Mouse (Mus musculus) forebrain, embryonic 16.5 days (tissue): ENCODE results near the gene Mphosph9. TPM values are rescaled to one million over a fixed set of nuclear protein-coding genes. Genes with fewer than 3 reads are reported as not detected.

Source experiments
- ATAC-seq: fragments of 200-750 bp; cut with Nextera tagmentation; 2 replicates; pipeline ENCODE4 v1.8.0; 2017; ENCODE audit warnings: mild to moderate bottlenecking, moderate library complexity
- H3K27ac ChIP-seq: fragments of 300-500 bp; sonication (generic); 2 replicates; pipeline ENCODE4 v1.5.1; 2014; ENCODE audit warnings: low read length, control low read depth
- H3K27me3 ChIP-seq: fragments of 300-500 bp; sonication (generic); replicated peaks from 2 replicates; pipeline ENCODE4 v1.6.1; 2014; ENCODE audit warnings: low read length; ENCODE audit not compliant: control insufficient read depth, insufficient read depth
- H3K36me3 ChIP-seq: fragments of 300-500 bp; sonication (generic); 2 replicates; pipeline ENCODE4 v1.6.1; 2014; ENCODE audit not compliant: control insufficient read depth, insufficient read depth
- H3K4me1 ChIP-seq: fragments of 300-500 bp; sonication (generic); replicated peaks from 2 replicates; pipeline ENCODE4 v1.6.1; 2014; ENCODE audit warnings: low read length; ENCODE audit not compliant: control insufficient read depth, insufficient read depth
- H3K4me2 ChIP-seq: fragments of 300-500 bp; sonication (generic); 2 replicates; pipeline ENCODE4 v1.6.1; 2014; ENCODE audit warnings: mild to moderate bottlenecking, low read length, control low read depth
- H3K4me3 ChIP-seq: fragments of 300-500 bp; sonication (generic); replicated peaks from 2 replicates; pipeline ENCODE4 v1.5.1; 2014; ENCODE audit warnings: mild to moderate bottlenecking, low read length, control low read depth
- H3K9ac ChIP-seq: fragments of 300-500 bp; sonication (generic); replicated peaks from 2 replicates; pipeline ENCODE4 v1.6.1; 2014; ENCODE audit warnings: low read depth, low read length, control low read depth
- H3K9me3 ChIP-seq: fragments of 300-500 bp; sonication (generic); 2 replicates; pipeline ENCODE4 v1.6.1; 2016; ENCODE audit warnings: low read length; ENCODE audit not compliant: control insufficient read depth
- WGBS: fragments of 180-500 bp; shearing (Covaris S2); extraction: QIAGEN DNeasy Blood & Tissue Kit; methylation state at CpG from one replicate; pipeline ENCODE4 v1.1.7; 2014; 5-methylcytosine and 5-hydroxymethylcytosine counted together
- polyA plus RNA-seq: library from polyadenylated mRNA; unstranded; fragments of >200 nt; fragmentation: Nextera tagmentation; extraction: Ambion mirVana; gene quantifications from 2 replicates; pipeline ENCODE4 v1.2.1, GENCODE M21; 2015

Gene Mphosph9
- polyA plus RNA-seq, 1 experiment from 2014 or later: 17.0 TPM

- H3K36me3 ChIP-seq: no peaks in the 10 kb centered on the region
- ATAC-seq: no peak
- peaks cover 19% of the 10 kb centered on the region for H3K4me1 ChIP-seq
- H3K27ac ChIP-seq: no peak overlapping the region
- no peaks in the 10 kb centered on the region for H3K9me3 ChIP-seq
- H3K4me2 ChIP-seq: no peak overlapping the region
- no peak overlapping the region for H3K4me3 ChIP-seq
- WGBS: 74% methylated on average over 16 of the region's 16 CpGs
- H3K27me3 ChIP-seq: no peaks in the 10 kb centered on the region
- no peak overlapping the region for H3K9ac ChIP-seq
Measured at GRCm38 (mm10) chr5:124224321-124225092, 103.3 kb downstream of the Mphosph9 start.

GRCm38 (mm10) chr5:124223574-124223973 lies 104.2 kb downstream of the Mphosph9 start:
- Histone ChIP-seq H3K9me3 (no peaks in the 10 kb centered on the region), H3K9ac (no peak overlapping the region), H3K36me3 (no peaks in the 10 kb centered on the region), H3K27ac (no peak overlapping the region), H3K4me3 (no peak overlapping the region), H3K27me3 (no peaks in the 10 kb centered on the region), H3K4me2 (no peak overlapping the region), H3K4me1 (peaks cover 28% of the 10 kb centered on the region)
- WGBS: 90% methylated on average over 8 of the region's 8 CpGs
- no peak for ATAC-seq

- Histone ChIP-seq H3K4me2 (no peak overlapping the region), H3K4me3 (no peak overlapping the region), H3K9me3 (no peaks in the 10 kb centered on the region), H3K27ac (no peak overlapping the region), H3K36me3 (no peaks in the 10 kb centered on the region), H3K27me3 (no peaks in the 10 kb centered on the region), H3K9ac (no peak overlapping the region), H3K4me1 (peaks cover 28% of the 10 kb centered on the region)
- 88% methylated on average over 11 of the region's 11 CpGs for WGBS
- no peak for ATAC-seq
Measured at GRCm38 (mm10) chr5:124222696-124223095, 105.1 kb downstream of the Mphosph9 start.

- Histone ChIP-seq H3K4me3 (no peak overlapping the region), H3K36me3 (no peaks in the 10 kb centered on the region), H3K4me2 (no peak overlapping the region), H3K27ac (no peak overlapping the region), H3K9me3 (no peaks in the 10 kb centered on the region), H3K27me3 (no peaks in the 10 kb centered on the region), H3K4me1 (peaks cover 25% of the 10 kb centered on the region), H3K9ac (no peak overlapping the region)
- WGBS: 87% methylated on average over 7 of the region's 7 CpGs
- no peak for ATAC-seq
Measured at GRCm38 (mm10) chr5:124221736-124222040, 106.1 kb downstream of the Mphosph9 start.

- Histone ChIP-seq H3K9ac (no peak overlapping the region), H3K4me3 (no peak overlapping the region), H3K27ac (no peak overlapping the region), H3K27me3 (no peaks in the 10 kb centered on the region), H3K36me3 (no peaks in the 10 kb centered on the region), H3K4me1 (peaks cover 25% of the 10 kb centered on the region), H3K4me2 (no peak overlapping the region), H3K9me3 (no peaks in the 10 kb centered on the region)
- ATAC-seq: peak; percentile 59; the same call in 1 of the 2 replicates
- WGBS: 48% methylated on average over 7 of the region's 7 CpGs
Measured at GRCm38 (mm10) chr5:124221037-124221735, 106.6 kb downstream of the Mphosph9 start.

- Histone ChIP-seq H3K9ac (no peak overlapping the region), H3K27ac (no peak overlapping the region), H3K9me3 (no peaks in the 10 kb centered on the region), H3K4me1 (peaks cover 25% of the 10 kb centered on the region), H3K4me3 (no peak overlapping the region), H3K4me2 (no peak overlapping the region), H3K36me3 (no peaks in the 10 kb centered on the region), H3K27me3 (no peaks in the 10 kb centered on the region)
- no peak for ATAC-seq
- WGBS: 90% methylated on average over 5 of the region's 5 CpGs
Measured at GRCm38 (mm10) chr5:124220551-124220950, 107.2 kb downstream of the Mphosph9 start.

GRCm38 (mm10) chr5:124219431-124219830 lies 108.3 kb downstream of the Mphosph9 start:
- H3K36me3 ChIP-seq: no peaks in the 10 kb centered on the region
- H3K4me3 ChIP-seq: no peak overlapping the region
- WGBS: 54% methylated on average over 10 of the region's 10 CpGs
- no peak overlapping the region for H3K27ac ChIP-seq
- no peak overlapping the region for H3K9ac ChIP-seq
- H3K9me3 ChIP-seq: no peaks in the 10 kb centered on the region
- H3K4me1 ChIP-seq: peaks cover 32% of the 10 kb centered on the region
- no peak overlapping the region for H3K4me2 ChIP-seq
- no peak for ATAC-seq
- H3K27me3 ChIP-seq: no peaks in the 10 kb centered on the region

- H3K4me3 ChIP-seq: no peak overlapping the region
- peaks cover 28% of the 10 kb centered on the region for H3K4me1 ChIP-seq
- H3K36me3 ChIP-seq: no peaks in the 10 kb centered on the region
- ATAC-seq: no peak
- H3K27me3 ChIP-seq: no peaks in the 10 kb centered on the region
- H3K27ac ChIP-seq: no peak overlapping the region
- no peak overlapping the region for H3K9ac ChIP-seq
- no peaks in the 10 kb centered on the region for H3K9me3 ChIP-seq
- WGBS: 26% methylated on average over 7 of the region's 7 CpGs
- H3K4me2 ChIP-seq: no peak overlapping the region
Measured at GRCm38 (mm10) chr5:124218986-124219385, 108.8 kb downstream of the Mphosph9 start.

- whole genome bisulfite sequencing: 67% methylated on average over 8 of the region's 8 CpGs
- ATAC-seq: no peak
- Histone ChIP-seq H3K9ac (no peak overlapping the region), H3K36me3 (no peaks in the 10 kb centered on the region), H3K27me3 (no peaks in the 10 kb centered on the region), H3K4me2 (no peak overlapping the region), H3K4me3 (no peak overlapping the region), H3K9me3 (no peaks in the 10 kb centered on the region), H3K4me1 (peaks cover 28% of the 10 kb centered on the region), H3K27ac (no peak overlapping the region)
Measured at GRCm38 (mm10) chr5:124217566-124218249, 110.1 kb downstream of the Mphosph9 start.
